Mouse (Mus musculus) forebrain, embryonic 14.5 days (tissue): Measurements from ENCODE around the gene Foxn3. TPM values are rescaled to one million over a fixed set of nuclear protein-coding genes. Genes with fewer than 3 reads are reported as not detected.

ENCODE experiments used
- ATAC-seq: fragments of 200-750 bp; cut with Nextera tagmentation; 2 replicates; pipeline ENCODE4 v1.8.0; 2017; ENCODE audit warnings: mild to moderate bottlenecking, moderate library complexity
- DNase-seq: peaks from one replicate; pipeline ENCODE4 v3.0.0-alpha.2; 2015; ENCODE audit warnings: low spot score
- H3K27ac ChIP-seq: fragments of 300-500 bp; sonication (generic); 2 replicates; pipeline ENCODE4 v1.5.1; 2014; ENCODE audit warnings: low read depth, mild to moderate bottlenecking, control low read depth, low read length, moderate library complexity
- H3K27me3 ChIP-seq: fragments of 300-500 bp; sonication (generic); replicated peaks from 2 replicates; pipeline ENCODE4 v1.6.1; 2014; ENCODE audit warnings: low read length, control low read depth, mixed read lengths; ENCODE audit not compliant: control insufficient read depth, insufficient read depth
- H3K36me3 ChIP-seq: fragments of 300-500 bp; sonication (generic); 2 replicates; pipeline ENCODE4 v1.6.1; 2014; ENCODE audit warnings: low read length, control low read depth; ENCODE audit not compliant: control insufficient read depth, insufficient read depth
- H3K4me1 ChIP-seq: fragments of 300-500 bp; sonication (generic); 2 replicates; pipeline ENCODE4 v1.6.1; 2014; ENCODE audit warnings: antibody characterized with exemption, low read length, control low read depth; ENCODE audit not compliant: control insufficient read depth, insufficient read depth
- H3K4me2 ChIP-seq: fragments of 300-500 bp; sonication (generic); 2 replicates; pipeline ENCODE4 v1.6.1; 2014; ENCODE audit warnings: mild to moderate bottlenecking, control low read depth, low read length
- H3K4me3 ChIP-seq: fragments of 300-500 bp; sonication (generic); 2 replicates; pipeline ENCODE4 v1.5.1; 2014; ENCODE audit warnings: low read depth, low read length, control low read depth
- H3K9ac ChIP-seq: fragments of 300-500 bp; sonication (generic); 2 replicates; pipeline ENCODE4 v1.6.1; 2014; ENCODE audit warnings: mild to moderate bottlenecking, low read length, control low read depth, moderate library complexity
- H3K9me3 ChIP-seq: fragments of 300-500 bp; sonication (generic); replicated peaks from 2 replicates; pipeline ENCODE4 v1.6.1; 2016; ENCODE audit warnings: low read length, control low read depth, mixed read lengths; ENCODE audit not compliant: control insufficient read depth
- WGBS: fragments of 180-500 bp; shearing (Covaris S2); extraction: QIAGEN DNeasy Blood & Tissue Kit; methylation state at CpG from one replicate; pipeline ENCODE4 v1.1.7; 2014; 5-methylcytosine and 5-hydroxymethylcytosine counted together
- polyA plus RNA-seq: library from polyadenylated mRNA; unstranded; fragments of >200 nt; fragmentation: Nextera tagmentation; extraction: Ambion mirVana; gene quantifications from 2 replicates; pipeline ENCODE4 v1.2.1, GENCODE M21; 2014

Gene Foxn3
- polyA plus RNA-seq, 1 experiment from 2014 or later = 61.6 TPM

DNA sequence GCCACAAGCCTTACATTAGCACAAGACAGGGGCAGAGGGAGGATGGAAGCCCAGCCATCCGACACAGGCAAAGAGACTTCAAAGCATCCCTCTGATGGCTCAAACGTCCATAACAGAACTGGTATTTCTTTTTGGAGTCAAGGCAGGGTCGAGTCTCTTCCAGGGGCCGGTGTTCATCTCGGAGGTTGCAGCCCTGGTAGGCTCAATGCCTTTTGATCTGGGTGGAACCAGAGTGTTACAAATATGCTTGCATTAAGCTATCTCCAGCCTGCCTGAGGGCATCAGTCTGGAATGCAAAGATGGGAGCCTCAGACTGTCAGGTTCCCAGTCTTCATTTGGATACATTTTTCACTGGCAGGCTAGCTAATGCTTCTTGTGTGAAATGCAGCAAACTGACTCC lies 52.6 kb downstream of the Foxn3 start:
- Histone ChIP-seq H3K4me2 (no peak overlapping the region), H3K4me1 (no peaks in the 10 kb centered on the region), H3K9me3 (no peaks in the 10 kb centered on the region), H3K36me3 (no peaks in the 10 kb centered on the region), H3K9ac (no peak overlapping the region), H3K27me3 (no peaks in the 10 kb centered on the region), H3K4me3 (no peak overlapping the region), H3K27ac (no peak overlapping the region)
- DNase-seq (no peak), ATAC-seq (no peak)
- 77% methylated on average over 5 of the region's 5 CpGs for WGBS

DNA sequence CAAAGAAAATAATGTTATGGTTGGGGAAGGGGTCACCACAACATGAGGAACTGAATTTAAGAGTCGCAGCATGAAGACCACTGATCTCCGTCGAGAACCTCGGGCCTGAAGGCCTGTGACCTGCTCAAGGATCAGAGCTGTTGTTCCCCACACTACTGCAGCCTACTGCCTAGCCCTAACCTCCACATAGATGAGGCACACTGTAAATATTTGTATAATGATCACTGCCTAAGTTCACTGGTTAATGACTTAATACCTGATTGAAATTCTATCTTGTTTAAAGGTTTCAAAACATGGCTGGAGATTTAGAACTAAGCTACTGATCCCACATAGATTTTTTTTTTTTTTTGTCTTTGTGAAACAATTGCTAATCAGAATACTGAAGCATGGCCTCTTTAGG lies 61.2 kb downstream of the Foxn3 start:
- Histone ChIP-seq H3K9ac (no peak overlapping the region), H3K4me3 (no peak overlapping the region), H3K27ac (no peak overlapping the region), H3K9me3 (0 out of 2 replicates have a peak, but pooled peaks cover 2% of the 10 kb centered on the region), H3K36me3 (no peaks in the 10 kb centered on the region), H3K4me2 (no peak overlapping the region), H3K27me3 (no peaks in the 10 kb centered on the region), H3K4me1 (peaks cover 12% of the 10 kb centered on the region)
- DNase-seq = no peak
- ATAC-seq = no peak
- 96% methylated on average over 4 of the region's 4 CpGs for WGBS

DNA sequence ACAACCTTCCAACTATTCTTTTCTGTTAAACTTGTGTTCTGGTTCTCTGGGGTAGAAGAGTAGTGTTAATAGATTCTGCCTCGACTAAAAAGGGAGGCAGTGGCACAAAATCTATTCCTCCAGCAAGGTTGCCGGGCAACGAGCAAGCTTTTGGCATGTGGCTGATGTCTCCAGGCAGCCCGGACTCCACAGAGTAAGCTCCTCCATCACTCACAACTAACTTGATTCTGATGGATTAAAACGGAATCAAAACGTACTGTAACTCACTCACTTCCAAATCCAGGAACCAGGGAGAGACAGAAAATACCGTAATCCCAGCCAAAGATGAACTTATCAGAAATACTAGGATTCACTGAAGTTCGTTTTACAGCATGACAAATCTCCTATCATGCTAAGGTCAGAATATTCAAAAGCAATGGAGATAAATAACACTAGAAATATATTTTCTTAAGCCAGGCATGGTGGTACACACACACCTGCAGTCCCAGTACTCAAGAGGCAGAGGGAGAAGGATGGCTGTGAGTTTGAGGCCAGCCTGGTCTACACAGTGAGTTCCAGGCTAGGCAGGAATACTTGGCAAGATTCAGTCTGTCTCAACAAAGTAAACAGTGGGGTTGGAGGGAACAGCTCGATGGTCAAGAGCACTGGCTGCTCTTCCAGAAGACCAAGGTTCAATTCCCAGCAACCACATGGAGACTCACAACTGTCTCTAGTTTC lies 64.2 kb downstream of the Foxn3 start:
- DNase-seq (peak; percentile 75), ATAC-seq (peak; percentile 78)
- Histone ChIP-seq H3K4me1 (peaks cover 12% of the 10 kb centered on the region), H3K36me3 (no peaks in the 10 kb centered on the region), H3K9me3 (0 out of 2 replicates have a peak, but pooled peaks cover 2% of the 10 kb centered on the region), H3K27ac (no peak overlapping the region), H3K4me3 (no peak overlapping the region), H3K9ac (no peak overlapping the region), H3K4me2 (peak overlapping the region; percentile 34), H3K27me3 (no peaks in the 10 kb centered on the region)
- WGBS = 34% methylated on average over 9 of the region's 9 CpGs

DNA sequence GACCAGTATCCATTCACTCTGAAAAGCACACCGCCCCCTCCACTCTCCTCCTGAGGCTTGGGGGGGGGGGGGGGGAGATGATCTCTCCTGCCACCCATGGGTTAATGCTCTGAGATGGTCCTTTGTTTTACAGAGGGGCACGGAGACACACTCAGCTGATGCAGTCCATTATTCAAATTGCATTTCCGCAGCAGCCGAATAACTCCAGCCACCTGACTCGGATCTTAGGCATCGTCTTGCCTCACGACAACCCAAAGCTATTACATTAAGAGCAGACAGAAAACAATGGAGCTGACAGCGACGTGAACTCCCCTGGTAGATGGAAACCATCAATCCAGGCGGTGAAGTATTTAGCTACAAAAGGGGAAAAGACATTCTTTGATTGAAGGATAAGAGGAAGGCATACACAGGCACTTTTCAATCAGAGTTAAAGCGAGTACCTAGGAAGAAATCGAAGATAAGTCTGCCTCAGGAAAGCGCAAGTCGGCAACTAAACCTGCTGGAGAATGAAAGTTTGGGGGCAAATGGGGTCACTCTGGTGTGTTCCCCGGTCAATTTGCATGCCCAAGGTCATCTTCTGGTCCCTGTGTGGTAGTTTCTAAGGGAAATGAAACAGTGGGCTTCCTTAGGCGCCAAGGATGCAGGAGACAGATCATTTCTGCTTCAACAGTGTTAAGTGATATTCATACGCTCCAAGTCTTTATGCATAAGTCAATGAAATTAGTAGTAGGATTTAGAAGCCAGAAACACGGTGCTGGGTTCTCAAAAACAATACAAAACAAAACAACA lies 65.0 kb downstream of the Foxn3 start:
- no peaks in the 10 kb centered on the region for H3K36me3 ChIP-seq
- H3K9me3 ChIP-seq = 0 out of 2 replicates have a peak, but pooled peaks cover 2% of the 10 kb centered on the region
- H3K27me3 ChIP-seq = no peaks in the 10 kb centered on the region
- peaks cover 12% of the 10 kb centered on the region for H3K4me1 ChIP-seq
- peak overlapping the region; percentile 34; the same call in 1 of the 2 replicates for H3K27ac ChIP-seq
- peak; percentile 57; the same call in 1 of the 2 replicates for ATAC-seq
- WGBS = 40% methylated on average over 18 of the region's 18 CpGs
- DNase-seq = peak; percentile 53
- peak overlapping the region; percentile 0; the same call in 1 of the 2 replicates for H3K9ac ChIP-seq
- no peak overlapping the region for H3K4me3 ChIP-seq
- peak overlapping the region; percentile 34 for H3K4me2 ChIP-seq

DNA sequence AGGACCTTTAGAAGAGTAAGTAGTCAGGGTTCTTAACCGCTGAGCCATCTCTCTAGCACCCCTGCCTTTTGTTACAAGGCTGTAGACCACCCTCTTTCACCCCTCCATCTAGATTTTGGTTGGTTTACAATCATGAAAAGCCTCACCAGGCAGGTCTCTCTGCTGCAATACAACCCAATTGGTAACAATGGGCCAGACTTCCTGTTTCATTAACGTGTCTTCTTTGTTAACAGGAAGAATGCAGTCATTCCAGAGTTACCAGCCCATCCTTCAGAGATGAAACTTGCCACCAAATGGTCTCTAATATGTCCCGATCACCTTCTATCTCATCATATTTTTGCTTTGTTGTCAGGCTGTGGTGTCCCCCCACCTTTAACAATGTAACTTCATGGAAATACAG lies 66.4 kb downstream of the Foxn3 start:
- WGBS = 84% methylated on average over 3 of the region's 3 CpGs
- no peak for DNase-seq
- no peaks in the 10 kb centered on the region for H3K27me3 ChIP-seq
- H3K4me1 ChIP-seq = peaks cover 12% of the 10 kb centered on the region
- no peak for ATAC-seq
- H3K9ac ChIP-seq = no peak overlapping the region
- H3K27ac ChIP-seq = no peak overlapping the region
- 0 out of 2 replicates have a peak, but pooled peaks cover 2% of the 10 kb centered on the region for H3K9me3 ChIP-seq
- no peaks in the 10 kb centered on the region for H3K36me3 ChIP-seq
- H3K4me2 ChIP-seq = no peak overlapping the region
- no peak overlapping the region for H3K4me3 ChIP-seq

DNA sequence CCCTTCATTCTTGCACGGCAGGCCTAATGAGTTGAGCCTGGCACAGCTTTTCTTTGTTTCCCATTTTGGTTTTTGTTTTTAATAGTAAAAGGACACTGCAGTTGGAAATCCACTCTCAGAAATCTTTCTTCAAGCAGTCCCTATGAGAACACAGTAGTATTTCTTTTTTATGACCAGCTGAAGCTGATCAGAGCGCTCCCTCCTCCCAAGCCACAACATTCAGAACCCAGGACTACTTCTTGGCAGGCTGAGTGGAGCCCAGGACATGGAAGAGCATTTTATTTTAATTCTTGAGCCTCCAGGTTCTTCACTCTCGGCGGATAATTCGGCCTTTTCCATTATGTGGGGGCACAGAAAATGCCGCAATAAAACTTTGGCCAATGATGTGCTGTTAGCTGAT lies 73.2 kb downstream of the Foxn3 start:
- H3K4me1 ChIP-seq = peaks cover 3% of the 10 kb centered on the region; the same call in 1 of the 2 replicates
- H3K9me3 ChIP-seq = no peaks in the 10 kb centered on the region
- DNase-seq (no peak), ATAC-seq (no peak)
- H3K4me3 ChIP-seq = no peak overlapping the region
- no peak overlapping the region for H3K4me2 ChIP-seq
- H3K36me3 ChIP-seq = no peaks in the 10 kb centered on the region
- no peak overlapping the region for H3K9ac ChIP-seq
- WGBS = 76% methylated on average over 6 of the region's 6 CpGs
- no peak overlapping the region for H3K27ac ChIP-seq
- no peaks in the 10 kb centered on the region for H3K27me3 ChIP-seq

DNA sequence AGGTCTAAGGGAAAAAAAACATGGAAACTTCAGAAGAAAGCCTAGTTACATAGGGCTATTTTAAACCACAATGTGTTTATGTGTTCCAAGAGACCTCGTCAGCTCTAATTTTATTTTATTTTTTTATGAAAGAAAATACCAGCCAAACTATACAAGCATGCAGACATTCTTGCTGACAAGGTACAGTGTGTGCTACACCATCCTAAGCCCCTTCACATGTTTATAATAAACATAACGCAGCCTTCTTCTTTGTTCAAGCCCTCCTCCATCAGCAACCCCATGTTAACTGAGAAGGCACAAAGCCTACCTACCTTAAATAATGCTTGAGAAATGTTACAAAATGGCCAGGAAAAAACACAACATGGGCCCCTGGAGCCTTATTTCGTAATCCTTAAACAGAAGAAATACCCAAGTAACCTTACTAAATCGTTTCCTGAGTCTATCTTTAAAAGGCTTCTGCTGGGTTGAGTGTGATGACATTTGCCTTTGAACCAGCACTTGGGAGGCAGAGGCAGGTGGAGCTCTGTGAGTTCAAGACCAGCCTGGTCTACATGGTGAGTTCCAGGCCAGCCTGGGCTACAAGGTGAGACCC lies 74.3 kb downstream of the Foxn3 start:
- Histone ChIP-seq H3K9me3 (no peaks in the 10 kb centered on the region), H3K4me1 (peaks cover 3% of the 10 kb centered on the region; the same call in 1 of the 2 replicates), H3K9ac (no peak overlapping the region), H3K4me3 (no peak overlapping the region), H3K4me2 (no peak overlapping the region), H3K36me3 (no peaks in the 10 kb centered on the region), H3K27me3 (no peaks in the 10 kb centered on the region), H3K27ac (no peak overlapping the region)
- ATAC-seq = no peak
- DNase-seq = no peak
- WGBS = 91% methylated on average over 4 of the region's 4 CpGs

DNA sequence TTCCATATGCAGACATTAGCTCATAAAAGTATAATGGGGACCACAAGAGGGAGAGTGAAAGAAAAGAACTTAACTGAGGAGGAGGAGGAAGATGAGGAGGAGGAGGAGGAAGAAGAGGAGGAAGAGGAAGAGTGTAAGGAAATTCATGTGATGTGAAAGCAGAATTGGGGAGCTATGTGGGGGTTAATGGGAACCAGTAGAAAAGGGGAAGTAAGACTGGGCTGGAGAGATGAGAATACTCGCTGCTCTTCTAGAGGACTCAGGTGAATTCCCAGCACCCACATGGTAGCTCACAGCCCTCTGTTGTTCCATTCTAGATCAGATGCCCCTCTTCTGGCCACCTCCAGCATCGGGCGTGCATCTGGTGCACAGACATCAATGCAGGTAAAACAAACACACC lies 83.0 kb downstream of the Foxn3 start:
- Histone ChIP-seq H3K27ac (no peak overlapping the region), H3K4me2 (no peak overlapping the region), H3K9me3 (no peaks in the 10 kb centered on the region), H3K27me3 (no peaks in the 10 kb centered on the region), H3K4me3 (no peak overlapping the region), H3K9ac (no peak overlapping the region), H3K4me1 (no peaks in the 10 kb centered on the region), H3K36me3 (no peaks in the 10 kb centered on the region)
- ATAC-seq (no peak), DNase-seq (no peak)
- 88% methylated on average over 3 of the region's 3 CpGs for WGBS
